Mouse (Mus musculus): ENCODE results near the gene Pmf1.

Gene Pmf1

GRCm38 (mm10) chr3:88350732-88351131, 59.4 kb downstream of the Pmf1 start:
- DNase-seq, result no peak

Data from cerebellum, adult 8-10 months (tissue).